Mouse (Mus musculus) testis, adult 2 months (tissue): ENCODE measurements around the gene Ano1.

Experiments
- CTCF ChIP-seq: fragments of 200-500 bp; IDR thresholded peaks from 2 replicates; pipeline ENCODE4 v1.5.1; 2012; ENCODE audit warnings: low read depth, mild to moderate bottlenecking, inconsistent platforms, low read length, moderate library complexity; ENCODE audit not compliant: control insufficient read depth, insufficient read depth, insufficient replicate concordance
- POLR2A ChIP-seq: fragments of 200-500 bp; IDR thresholded peaks from 2 replicates; pipeline ENCODE4 v1.6.1; 2012; ENCODE audit warnings: low read depth, mild to moderate bottlenecking, inconsistent platforms, low read length, moderate library complexity; ENCODE audit not compliant: control insufficient read depth

- TF ChIP-seq POLR2A (no peak), CTCF (no peak)
Observed at GRCm38 (mm10) chr7:144755511-144756378, 4.0 kb upstream of the Ano1 start.
